Mouse (Mus musculus): ENCODE data around the gene B3gnt6. TPM values are rescaled to one million over a fixed set of nuclear protein-coding genes. Genes with fewer than 3 reads are reported as not detected.

B3gnt6 gene
- polyA plus RNA-seq (2016; fragmentation: Nextera tagmentation; extraction: Ambion mirVana): not detected in 2 replicates

DNA sequence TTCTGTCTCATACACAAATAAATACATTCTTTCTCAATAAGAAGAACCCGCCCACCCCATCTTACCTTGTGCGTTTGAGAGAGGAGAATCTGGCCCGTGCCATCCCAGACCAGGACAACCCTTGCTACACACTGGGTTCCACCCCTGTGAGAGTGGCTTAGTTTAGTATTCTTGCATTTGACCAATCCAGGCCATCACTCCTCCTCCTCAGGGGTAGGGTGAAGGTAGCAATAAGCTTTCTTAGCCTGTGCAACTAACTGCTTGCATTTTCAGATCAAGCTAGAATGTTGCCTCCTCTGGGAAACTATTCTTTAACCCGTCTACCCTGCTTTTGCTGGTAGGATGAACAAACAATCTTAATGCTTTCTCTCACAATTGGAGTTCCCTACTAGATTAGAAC lies at the start of gene B3gnt6:
B3gnt6 (minus strand) TSS at position 101 of the 400 bp plus-strand sequence.
- Histone ChIP-seq H3K9me3 (replicated peaks) (no peaks in the 10 kb centered on the region), H3K27me3 (ENCODE audit: low read depth, poor library complexity, severe bottlenecking) (peaks cover 33% of the 10 kb centered on the region), H3K4me1 (peaks cover 1% of the 10 kb centered on the region), H3K4me3 (no peak within 1 kb of the TSS), H3K27ac (no peak within 1 kb of the TSS), H3K36me3 (no peaks in the 10 kb centered on the region)
- whole genome bisulfite sequencing: 90% methylated on average over 4 of the region's 4 CpGs
- no peak for DNase-seq (ENCODE audit: low spot score)

DNA sequence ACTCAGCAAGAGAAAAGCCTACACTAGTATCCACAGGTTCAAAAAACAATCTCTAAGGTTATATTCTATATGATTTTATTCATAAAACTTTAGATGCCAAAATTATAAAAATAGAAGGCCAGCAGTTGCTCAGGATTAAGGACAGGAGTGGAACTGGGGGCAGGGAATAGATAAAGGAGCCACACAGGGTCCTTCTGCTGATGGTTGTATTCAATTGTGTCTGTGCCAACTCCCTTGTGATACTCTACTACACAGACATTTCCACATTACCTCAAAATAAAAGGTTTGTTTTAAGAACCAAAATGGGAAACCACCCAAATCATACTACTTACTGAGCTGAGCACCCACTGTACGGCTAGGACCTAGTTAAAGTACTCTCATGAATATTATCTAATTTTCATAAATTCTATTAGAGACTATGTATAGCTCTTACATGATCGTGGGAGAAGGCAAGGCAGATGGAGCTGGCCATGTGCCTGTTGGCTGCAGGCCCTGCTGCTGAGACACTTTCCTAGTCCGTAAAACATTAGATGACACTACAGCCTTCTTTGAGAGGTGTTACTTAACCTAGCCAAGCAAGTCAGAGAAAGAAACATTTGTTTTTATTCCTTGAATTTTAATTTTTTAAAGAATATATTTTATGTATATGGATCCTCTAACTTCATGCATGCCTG lies 37.5 kb upstream of the B3gnt6 start:
- 93% methylated on average over 3 of the region's 3 CpGs for WGBS
- no peak for DNase-seq (ENCODE audit: low spot score)
- Histone ChIP-seq H3K9me3 (replicated peaks) (no peaks in the 10 kb centered on the region), H3K27me3 (ENCODE audit: low read depth, poor library complexity, severe bottlenecking) (no peaks in the 10 kb centered on the region), H3K36me3 (no peaks in the 10 kb centered on the region), H3K4me1 (no peaks in the 10 kb centered on the region), H3K4me3 (no peak overlapping the region), H3K27ac (no peak overlapping the region)

DNA sequence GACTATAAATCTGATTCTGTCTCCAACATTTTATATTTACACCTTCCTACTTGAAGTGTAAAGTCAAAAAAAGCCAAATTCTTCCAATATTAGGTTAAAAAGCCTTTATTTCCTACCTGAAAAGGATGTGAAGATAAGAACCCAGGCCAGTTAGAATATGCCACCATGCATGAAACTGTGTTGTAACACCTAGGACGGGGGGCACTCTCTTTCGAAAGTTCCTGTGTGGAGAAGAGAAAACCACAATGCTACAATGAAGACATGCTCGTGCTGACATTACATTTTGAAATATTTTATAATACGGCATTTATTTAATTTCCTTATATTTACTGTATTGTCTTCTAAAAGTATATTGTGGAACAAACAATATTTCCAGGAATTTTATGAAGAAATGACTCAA lies 24.5 kb upstream of the B3gnt6 start:
- WGBS: 97% methylated on average over 4 of the region's 4 CpGs

GRCm38 (mm10) chr7:98216713-98217112 lies 17.4 kb upstream of the B3gnt6 start:
- Histone ChIP-seq H3K27me3 (ENCODE audit: low read depth, poor library complexity, severe bottlenecking) (no peaks in the 10 kb centered on the region), H3K4me1 (no peaks in the 10 kb centered on the region), H3K36me3 (no peaks in the 10 kb centered on the region), H3K27ac (no peak overlapping the region), H3K4me3 (no peak overlapping the region), H3K9me3 (replicated peaks) (no peaks in the 10 kb centered on the region)
- no peak for DNase-seq (ENCODE audit: low spot score)

More for the DNA sequence above, 24.5 kb upstream of the B3gnt6 start:
- Histone ChIP-seq H3K4me3 (no peak overlapping the region), H3K27me3 (ENCODE audit: low read depth, poor library complexity, severe bottlenecking) (no peaks in the 10 kb centered on the region), H3K9me3 (replicated peaks) (no peaks in the 10 kb centered on the region), H3K4me1 (no peaks in the 10 kb centered on the region), H3K27ac (no peak overlapping the region), H3K36me3 (no peaks in the 10 kb centered on the region)
- no peak for DNase-seq (ENCODE audit: low spot score)

- no peaks in the 10 kb centered on the region for H3K36me3 ChIP-seq
- WGBS: 82% methylated on average over 4 of the region's 4 CpGs
- DNase-seq (ENCODE audit: low spot score): no peak
- no peaks in the 10 kb centered on the region for H3K4me1 ChIP-seq
- H3K27me3 ChIP-seq (ENCODE audit: low read depth, poor library complexity, severe bottlenecking): peaks cover 4% of the 10 kb centered on the region; the same call in 1 of the 2 replicates
- no peak overlapping the region for H3K27ac ChIP-seq
- H3K4me3 ChIP-seq: no peak overlapping the region
- H3K9me3 ChIP-seq (replicated peaks): no peaks in the 10 kb centered on the region
These were observed 3.7 kb upstream of the B3gnt6 start for GRCm38 (mm10) chr7:98202946-98203345.

GRCm38 (mm10) chr7:98201493-98202028 lies 2.3 kb upstream of the B3gnt6 start:
- WGBS: 84% methylated on average over 5 of the region's 5 CpGs
- H3K27ac ChIP-seq: no peak overlapping the region
- H3K27me3 ChIP-seq (ENCODE audit: low read depth, poor library complexity, severe bottlenecking): peaks cover 12% of the 10 kb centered on the region
- H3K9me3 ChIP-seq (replicated peaks): no peaks in the 10 kb centered on the region
- no peaks in the 10 kb centered on the region for H3K36me3 ChIP-seq
- no peak for DNase-seq (ENCODE audit: low spot score)
- H3K4me3 ChIP-seq: no peak overlapping the region
- H3K4me1 ChIP-seq: no peaks in the 10 kb centered on the region

GRCm38 (mm10) chr7:98200396-98200795 lies 1.1 kb upstream of the B3gnt6 start:
- H3K9me3 ChIP-seq (replicated peaks): no peaks in the 10 kb centered on the region
- no peak for DNase-seq (ENCODE audit: low spot score)
- H3K27ac ChIP-seq: no peak overlapping the region
- H3K27me3 ChIP-seq (ENCODE audit: low read depth, poor library complexity, severe bottlenecking): peaks cover 23% of the 10 kb centered on the region
- no peaks in the 10 kb centered on the region for H3K4me1 ChIP-seq
- 89% methylated on average over 3 of the region's 3 CpGs for WGBS
- no peaks in the 10 kb centered on the region for H3K36me3 ChIP-seq
- H3K4me3 ChIP-seq: no peak overlapping the region

GRCm38 (mm10) chr7:98195151-98195801 lies 4.0 kb downstream of the B3gnt6 start:
- WGBS: 43% methylated on average over 10 of the region's 10 CpGs
- Histone ChIP-seq H3K4me1 (peaks cover 11% of the 10 kb centered on the region), H3K36me3 (no peaks in the 10 kb centered on the region), H3K4me3 (no peak overlapping the region), H3K27ac (no peak overlapping the region), H3K27me3 (ENCODE audit: low read depth, poor library complexity, severe bottlenecking) (peaks cover 69% of the 10 kb centered on the region), H3K9me3 (replicated peaks) (no peaks in the 10 kb centered on the region)
- peak; percentile 48 for DNase-seq (ENCODE audit: low spot score)

- Histone ChIP-seq H3K36me3 (no peaks in the 10 kb centered on the region), H3K4me3 (peak overlapping the region; percentile 48), H3K27me3 (ENCODE audit: low read depth, poor library complexity, severe bottlenecking) (peaks cover 69% of the 10 kb centered on the region), H3K27ac (no peak overlapping the region), H3K9me3 (replicated peaks) (no peaks in the 10 kb centered on the region), H3K4me1 (peaks cover 11% of the 10 kb centered on the region)
- 4% methylated on average over 61 of the region's 61 CpGs for WGBS
- DNase-seq (ENCODE audit: low spot score): peak; percentile 43
These were observed 5.1 kb downstream of the B3gnt6 start for GRCm38 (mm10) chr7:98194026-98194792.

GRCm38 (mm10) chr7:98193515-98194025 lies 5.7 kb downstream of the B3gnt6 start:
- Histone ChIP-seq H3K27me3 (ENCODE audit: low read depth, poor library complexity, severe bottlenecking) (peaks cover 69% of the 10 kb centered on the region), H3K4me1 (peaks cover 11% of the 10 kb centered on the region), H3K36me3 (no peaks in the 10 kb centered on the region), H3K9me3 (replicated peaks) (no peaks in the 10 kb centered on the region), H3K4me3 (peak overlapping the region; percentile 48), H3K27ac (no peak overlapping the region)
- peak; percentile 52 for DNase-seq (ENCODE audit: low spot score)
- 13% methylated on average over 36 of the region's 36 CpGs for WGBS

- no peak overlapping the region for H3K27ac ChIP-seq
- no peak overlapping the region for H3K4me3 ChIP-seq
- DNase-seq (ENCODE audit: low spot score): peak; percentile 62
- H3K4me1 ChIP-seq: peaks cover 11% of the 10 kb centered on the region
- H3K9me3 ChIP-seq (replicated peaks): no peaks in the 10 kb centered on the region
- no peaks in the 10 kb centered on the region for H3K36me3 ChIP-seq
- WGBS: 67% methylated on average over 17 of the region's 17 CpGs
- H3K27me3 ChIP-seq (ENCODE audit: low read depth, poor library complexity, severe bottlenecking): peaks cover 59% of the 10 kb centered on the region
These were observed 7.6 kb downstream of the B3gnt6 start for GRCm38 (mm10) chr7:98191571-98192250.

- peaks cover 48% of the 10 kb centered on the region for H3K27me3 ChIP-seq (ENCODE audit: low read depth, poor library complexity, severe bottlenecking)
- no peak overlapping the region for H3K4me3 ChIP-seq
- no peak overlapping the region for H3K27ac ChIP-seq
- no peak for DNase-seq (ENCODE audit: low spot score)
- no peaks in the 10 kb centered on the region for H3K9me3 ChIP-seq (replicated peaks)
- no peaks in the 10 kb centered on the region for H3K36me3 ChIP-seq
- peaks cover 11% of the 10 kb centered on the region for H3K4me1 ChIP-seq
- WGBS: 84% methylated on average over 1 of the region's 1 CpGs
These were observed 8.7 kb downstream of the B3gnt6 start for GRCm38 (mm10) chr7:98190578-98190977.

All from limb, embryonic 10.5 days (tissue).